Mouse (Mus musculus) lung, adult 2 months (tissue): ENCODE data around the gene Rfpl4. TPM values are rescaled to one million over a fixed set of nuclear protein-coding genes. Genes with fewer than 3 reads are reported as not detected.
"Not testable (repeated sequence)": the region's sequence is repeated elsewhere in the genome, so short reads cannot be mapped to it uniquely, and the experiment has no call there.

ENCODE experiments used
- DNase-seq: peaks from one replicate; pipeline ENCODE4 v3.0.0; 2022
- H3K4me1 ChIP-seq: fragments of 200-500 bp; 2 replicates; pipeline ENCODE4 v1.6.1; 2011; ENCODE audit warnings: low read length; ENCODE audit not compliant: control insufficient read depth, insufficient read depth
- H3K4me3 ChIP-seq: fragments of 200-500 bp; replicated peaks from 2 replicates; pipeline ENCODE3; 2011; ENCODE audit warnings: low read depth, mild to moderate bottlenecking, control low read depth, low read length; ENCODE audit errors: extremely low read depth
- CTCF ChIP-seq: fragments of 200-500 bp; IDR thresholded peaks from 2 replicates; pipeline ENCODE4 v1.5.1; 2011; ENCODE audit warnings: mild to moderate bottlenecking, low read length, control low read depth; ENCODE audit not compliant: insufficient read depth
- POLR2A ChIP-seq: fragments of 200-500 bp; IDR thresholded peaks from 2 replicates; pipeline ENCODE4 v1.6.1; 2011; ENCODE audit warnings: low read depth, mild to moderate bottlenecking, control low read depth, low read length, borderline replicate concordance; ENCODE audit errors: extremely low read depth
- WGBS: fragments of 180-500 bp; shearing (Covaris S2); methylation state at CpG from one replicate; pipeline ENCODE4 v1.1.7; 2018; 5-methylcytosine and 5-hydroxymethylcytosine counted together
- polyA plus RNA-seq: library from polyadenylated mRNA; depleted of rRNA; stranded (reverse); fragments of >200 nt; gene quantifications from 2 replicates; pipeline ENCODE4 v1.2.3, GENCODE M21; 2012; rRNA removed

Rfpl4 gene
- not detected in 2 replicates for polyA plus RNA-seq

- Histone ChIP-seq H3K4me3 (no peak within 1 kb of the TSS), H3K4me1 (no peaks in the 10 kb centered on the region)
- WGBS = 88% methylated on average over 3 of the region's 3 CpGs
- DNase-seq = no peak
- TF ChIP-seq POLR2A (no peak), CTCF (no peak)
These were observed at the start of gene Rfpl4 for GRCm38 (mm10) chr7:5116850-5117249. TSS of gene Rfpl4 (minus strand) at chr7:5116950.

GRCm38 (mm10) chr7:5149570-5149969 is 32.8 kb upstream of the Rfpl4 start, which contains the start of gene Vmn1r55:
TSS of gene Vmn1r55 (minus strand) at chr7:5149670.
- DNase-seq, H3K4me1 ChIP-seq, H3K4me3 ChIP-seq: not testable (repeated sequence)

GRCm38 (mm10) chr7:5125549-5126406 is 9.0 kb upstream of the Rfpl4 start, which contains the start of gene Rasl2-9:
TSS of gene Rasl2-9 (minus strand) at chr7:5125950.
- Histone ChIP-seq H3K4me3 (peak within 1 kb of the TSS; percentile 48), H3K4me1 (no peaks in the 10 kb centered on the region)
- WGBS = 13% methylated on average over 42 of the region's 42 CpGs
- DNase-seq = peak; percentile 71
- TF ChIP-seq CTCF = no peak
- no peak for TF ChIP-seq POLR2A

GRCm38 (mm10) chr7:5125078-5125477 is 8.3 kb upstream of the Rfpl4 start:
- TF ChIP-seq CTCF (no peak), POLR2A (no peak)
- DNase-seq = no peak
- Histone ChIP-seq H3K4me3 (no peak overlapping the region), H3K4me1 (no peaks in the 10 kb centered on the region)
- WGBS = 81% methylated on average over 8 of the region's 8 CpGs

- no peak for TF ChIP-seq POLR2A
- TF ChIP-seq CTCF = no peak
- no peaks in the 10 kb centered on the region for H3K4me1 ChIP-seq
- 18% methylated on average over 3 of the region's 3 CpGs for WGBS
- no peak for DNase-seq
- no peak overlapping the region for H3K4me3 ChIP-seq
These were observed 4.0 kb downstream of the Rfpl4 start for GRCm38 (mm10) chr7:5112701-5113100.

- DNase-seq = no peak
- Histone ChIP-seq H3K4me3 (no peak overlapping the region), H3K4me1 (no peaks in the 10 kb centered on the region)
- 84% methylated on average over 8 of the region's 8 CpGs for WGBS
- TF ChIP-seq POLR2A (no peak), CTCF (no peak)
These were observed 7.4 kb downstream of the Rfpl4 start for GRCm38 (mm10) chr7:5109301-5109700.

- H3K4me1 ChIP-seq = no peaks in the 10 kb centered on the region
- no peak for DNase-seq
- 60% methylated on average over 4 of the region's 4 CpGs for WGBS
- no peak overlapping the region for H3K4me3 ChIP-seq
- TF ChIP-seq CTCF = no peak
- TF ChIP-seq POLR2A = no peak
These were observed 8.5 kb downstream of the Rfpl4 start for GRCm38 (mm10) chr7:5108272-5108671.

GRCm38 (mm10) chr7:5102564-5102963 is 14.2 kb downstream of the Rfpl4 start:
- TF ChIP-seq POLR2A = no peak
- TF ChIP-seq CTCF = no peak
- 84% methylated on average over 2 of the region's 2 CpGs for WGBS
- DNase-seq = no peak
- no peak overlapping the region for H3K4me3 ChIP-seq
- no peaks in the 10 kb centered on the region for H3K4me1 ChIP-seq

- no peaks in the 10 kb centered on the region for H3K4me1 ChIP-seq
- no peak overlapping the region for H3K4me3 ChIP-seq
- no peak for DNase-seq
- 67% methylated on average over 10 of the region's 10 CpGs for WGBS
- TF ChIP-seq CTCF = no peak
- TF ChIP-seq POLR2A = no peak
These were observed 15.6 kb downstream of the Rfpl4 start for GRCm38 (mm10) chr7:5101066-5101663.

GRCm38 (mm10) chr7:5099796-5100195 is 17.0 kb downstream of the Rfpl4 start:
- no peaks in the 10 kb centered on the region for H3K4me1 ChIP-seq
- 76% methylated on average over 3 of the region's 3 CpGs for WGBS
- TF ChIP-seq CTCF (no peak), POLR2A (no peak)
- H3K4me3 ChIP-seq = no peak overlapping the region
- no peak for DNase-seq
